Mouse (Mus musculus): ENCODE results near the gene Mgat4c. TPM values are rescaled to one million over a fixed set of nuclear protein-coding genes. Genes with fewer than 3 reads are reported as not detected.

Mgat4c gene
- polyA plus RNA-seq, 1 experiment from 2014 or later: not detected

GRCm38 (mm10) chr10:101827944-101828343, 146.7 kb downstream of the Mgat4c start:
- H3K4me3 ChIP-seq (replicated peaks): no peak overlapping the region
- no peaks in the 10 kb centered on the region for H3K27me3 ChIP-seq
- WGBS (ENCODE audit: insufficient replicate concordance): 64% methylated on average over 2 of the region's 2 CpGs
- H3K9ac ChIP-seq: no peak overlapping the region
- H3K4me2 ChIP-seq: no peak overlapping the region
- no peaks in the 10 kb centered on the region for H3K9me3 ChIP-seq (replicated peaks)
- ATAC-seq (ENCODE audit: insufficient read depth): no peak
- no peaks in the 10 kb centered on the region for H3K36me3 ChIP-seq (replicated peaks)
- H3K4me1 ChIP-seq (replicated peaks): no peaks in the 10 kb centered on the region
- no peak overlapping the region for H3K27ac ChIP-seq (replicated peaks)

GRCm38 (mm10) chr10:101856115-101856514, 174.8 kb downstream of the Mgat4c start:
- no peak overlapping the region for H3K4me3 ChIP-seq (replicated peaks)
- no peak overlapping the region for H3K4me2 ChIP-seq
- H3K9me3 ChIP-seq (replicated peaks): no peaks in the 10 kb centered on the region
- WGBS (ENCODE audit: insufficient replicate concordance): 71% methylated on average over 2 of the region's 2 CpGs
- H3K27me3 ChIP-seq: no peaks in the 10 kb centered on the region
- no peaks in the 10 kb centered on the region for H3K36me3 ChIP-seq (replicated peaks)
- H3K4me1 ChIP-seq (replicated peaks): no peaks in the 10 kb centered on the region
- H3K27ac ChIP-seq (replicated peaks): no peak overlapping the region
- no peak for ATAC-seq (ENCODE audit: insufficient read depth)
- no peak overlapping the region for H3K9ac ChIP-seq

GRCm38 (mm10) chr10:101889866-101890265, 208.6 kb downstream of the Mgat4c start:
- no peak overlapping the region for H3K4me3 ChIP-seq (replicated peaks)
- no peak for ATAC-seq (ENCODE audit: insufficient read depth)
- H3K27ac ChIP-seq (replicated peaks): no peak overlapping the region
- no peaks in the 10 kb centered on the region for H3K36me3 ChIP-seq (replicated peaks)
- no peak overlapping the region for H3K9ac ChIP-seq
- 38% methylated on average over 1 of the region's 1 CpGs for WGBS (ENCODE audit: insufficient replicate concordance)
- no peaks in the 10 kb centered on the region for H3K4me1 ChIP-seq (replicated peaks)
- no peaks in the 10 kb centered on the region for H3K27me3 ChIP-seq
- no peaks in the 10 kb centered on the region for H3K9me3 ChIP-seq (replicated peaks)
- no peak overlapping the region for H3K4me2 ChIP-seq

- H3K27ac ChIP-seq (replicated peaks): no peak overlapping the region
- H3K9me3 ChIP-seq (replicated peaks): no peaks in the 10 kb centered on the region
- no peak overlapping the region for H3K4me2 ChIP-seq
- H3K9ac ChIP-seq: no peak overlapping the region
- no peak overlapping the region for H3K4me3 ChIP-seq (replicated peaks)
- no peaks in the 10 kb centered on the region for H3K4me1 ChIP-seq (replicated peaks)
- no peaks in the 10 kb centered on the region for H3K27me3 ChIP-seq
- ATAC-seq (ENCODE audit: insufficient read depth): no peak
- no peaks in the 10 kb centered on the region for H3K36me3 ChIP-seq (replicated peaks)
Observed at GRCm38 (mm10) chr10:101917328-101917814, 236.1 kb downstream of the Mgat4c start.

GRCm38 (mm10) chr10:101997612-101998011, 316.3 kb downstream of the Mgat4c start:
- H3K4me2 ChIP-seq: no peak overlapping the region
- H3K27ac ChIP-seq (replicated peaks): no peak overlapping the region
- no peak for ATAC-seq (ENCODE audit: insufficient read depth)
- no peaks in the 10 kb centered on the region for H3K9me3 ChIP-seq (replicated peaks)
- no peaks in the 10 kb centered on the region for H3K27me3 ChIP-seq
- no peaks in the 10 kb centered on the region for H3K4me1 ChIP-seq (replicated peaks)
- no peaks in the 10 kb centered on the region for H3K36me3 ChIP-seq (replicated peaks)
- 69% methylated on average over 4 of the region's 4 CpGs for WGBS (ENCODE audit: insufficient replicate concordance)
- H3K9ac ChIP-seq: no peak overlapping the region
- no peak overlapping the region for H3K4me3 ChIP-seq (replicated peaks)

- no peaks in the 10 kb centered on the region for H3K4me1 ChIP-seq (replicated peaks)
- H3K4me3 ChIP-seq (replicated peaks): no peak overlapping the region
- H3K9ac ChIP-seq: no peak overlapping the region
- H3K4me2 ChIP-seq: no peak overlapping the region
- H3K27ac ChIP-seq (replicated peaks): no peak overlapping the region
- no peak for ATAC-seq (ENCODE audit: insufficient read depth)
- no peaks in the 10 kb centered on the region for H3K27me3 ChIP-seq
- no peaks in the 10 kb centered on the region for H3K36me3 ChIP-seq (replicated peaks)
- 54% methylated on average over 2 of the region's 2 CpGs for WGBS (ENCODE audit: insufficient replicate concordance)
- no peaks in the 10 kb centered on the region for H3K9me3 ChIP-seq (replicated peaks)
Observed at GRCm38 (mm10) chr10:102042513-102042912, 361.2 kb downstream of the Mgat4c start.

GRCm38 (mm10) chr10:102056218-102056617, 374.9 kb downstream of the Mgat4c start:
- Histone ChIP-seq H3K4me1 (replicated peaks) (no peaks in the 10 kb centered on the region), H3K27ac (replicated peaks) (no peak overlapping the region), H3K27me3 (no peaks in the 10 kb centered on the region), H3K4me3 (replicated peaks) (no peak overlapping the region), H3K9me3 (replicated peaks) (no peaks in the 10 kb centered on the region), H3K4me2 (no peak overlapping the region), H3K36me3 (replicated peaks) (no peaks in the 10 kb centered on the region), H3K9ac (no peak overlapping the region)
- 74% methylated on average over 3 of the region's 3 CpGs for WGBS (ENCODE audit: insufficient replicate concordance)
- ATAC-seq (ENCODE audit: insufficient read depth): no peak

GRCm38 (mm10) chr10:102056975-102057565, 375.8 kb downstream of the Mgat4c start:
- no peaks in the 10 kb centered on the region for H3K4me1 ChIP-seq (replicated peaks)
- no peak overlapping the region for H3K4me2 ChIP-seq
- no peak overlapping the region for H3K9ac ChIP-seq
- no peaks in the 10 kb centered on the region for H3K9me3 ChIP-seq (replicated peaks)
- no peaks in the 10 kb centered on the region for H3K27me3 ChIP-seq
- WGBS (ENCODE audit: insufficient replicate concordance): 45% methylated on average over 2 of the region's 2 CpGs
- no peak overlapping the region for H3K27ac ChIP-seq (replicated peaks)
- H3K4me3 ChIP-seq (replicated peaks): no peak overlapping the region
- no peaks in the 10 kb centered on the region for H3K36me3 ChIP-seq (replicated peaks)
- no peak for ATAC-seq (ENCODE audit: insufficient read depth)

GRCm38 (mm10) chr10:102074541-102075398, 393.5 kb downstream of the Mgat4c start:
- H3K4me2 ChIP-seq: no peak overlapping the region
- H3K9me3 ChIP-seq (replicated peaks): no peaks in the 10 kb centered on the region
- H3K4me3 ChIP-seq (replicated peaks): no peak overlapping the region
- no peak overlapping the region for H3K9ac ChIP-seq
- no peak for ATAC-seq (ENCODE audit: insufficient read depth)
- H3K36me3 ChIP-seq (replicated peaks): no peaks in the 10 kb centered on the region
- H3K4me1 ChIP-seq (replicated peaks): no peaks in the 10 kb centered on the region
- no peaks in the 10 kb centered on the region for H3K27me3 ChIP-seq
- H3K27ac ChIP-seq (replicated peaks): no peak overlapping the region

GRCm38 (mm10) chr10:102123153-102123552, 441.9 kb downstream of the Mgat4c start:
- no peak for ATAC-seq (ENCODE audit: insufficient read depth)
- Histone ChIP-seq H3K36me3 (replicated peaks) (no peaks in the 10 kb centered on the region), H3K4me1 (replicated peaks) (no peaks in the 10 kb centered on the region), H3K4me3 (replicated peaks) (no peak overlapping the region), H3K27me3 (no peaks in the 10 kb centered on the region), H3K27ac (replicated peaks) (no peak overlapping the region), H3K9ac (no peak overlapping the region), H3K4me2 (no peak overlapping the region), H3K9me3 (replicated peaks) (no peaks in the 10 kb centered on the region)
- 46% methylated on average over 1 of the region's 1 CpGs for WGBS (ENCODE audit: insufficient replicate concordance)

GRCm38 (mm10) chr10:102127340-102127739, 446.1 kb downstream of the Mgat4c start:
- no peak overlapping the region for H3K27ac ChIP-seq (replicated peaks)
- H3K27me3 ChIP-seq: no peaks in the 10 kb centered on the region
- H3K4me1 ChIP-seq (replicated peaks): no peaks in the 10 kb centered on the region
- no peak overlapping the region for H3K4me3 ChIP-seq (replicated peaks)
- no peak overlapping the region for H3K9ac ChIP-seq
- no peak for ATAC-seq (ENCODE audit: insufficient read depth)
- WGBS (ENCODE audit: insufficient replicate concordance): 52% methylated on average over 4 of the region's 4 CpGs
- H3K36me3 ChIP-seq (replicated peaks): no peaks in the 10 kb centered on the region
- no peak overlapping the region for H3K4me2 ChIP-seq
- H3K9me3 ChIP-seq (replicated peaks): no peaks in the 10 kb centered on the region

Data from liver, embryonic 15.5 days (tissue).